Mouse (Mus musculus) thymus, adult 2 months (tissue): ENCODE measurements around the gene Mobp. TPM values are rescaled to one million over a fixed set of nuclear protein-coding genes. Genes with fewer than 3 reads are reported as not detected.

Source experiments
- DNase-seq: peaks from one replicate; pipeline ENCODE4 v3.0.0; 2021
- H3K27ac ChIP-seq: fragments of 200-500 bp; 2 replicates; pipeline ENCODE4 v1.5.1; 2012; ENCODE audit warnings: low read length, control low read depth; ENCODE audit not compliant: control insufficient read depth, insufficient read depth
- H3K27me3 ChIP-seq: fragments of 200-500 bp; 2 replicates; pipeline ENCODE4 v1.6.1; 2012; ENCODE audit warnings: mild to moderate bottlenecking, low read length, moderate library complexity, mixed read lengths; ENCODE audit not compliant: control insufficient read depth, insufficient read depth
- H3K36me3 ChIP-seq: fragments of 200-500 bp; 2 replicates; pipeline ENCODE4 v1.6.1; 2012; ENCODE audit warnings: mild to moderate bottlenecking, low read length, moderate library complexity; ENCODE audit not compliant: control insufficient read depth, insufficient read depth
- H3K4me1 ChIP-seq: fragments of 200-500 bp; replicated peaks from 2 replicates; pipeline ENCODE4 v1.6.1; 2012; ENCODE audit warnings: low read length; ENCODE audit not compliant: control insufficient read depth, insufficient read depth
- H3K4me3 ChIP-seq: fragments of 200-500 bp; 2 replicates; pipeline ENCODE4 v1.5.1; 2012; ENCODE audit warnings: mild to moderate bottlenecking, low read length, control low read depth, moderate library complexity; ENCODE audit not compliant: control insufficient read depth, insufficient read depth
- CTCF ChIP-seq: fragments of 200-500 bp; IDR thresholded peaks from 2 replicates; pipeline ENCODE4 v1.5.1; 2012; ENCODE audit warnings: mild to moderate bottlenecking, control low read depth, low read length, moderate library complexity, borderline replicate concordance; ENCODE audit not compliant: control insufficient read depth, poor library complexity, insufficient read depth; ENCODE audit errors: extremely low read depth
- POLR2A ChIP-seq: fragments of 200-500 bp; IDR thresholded peaks from 2 replicates; pipeline ENCODE4 v1.6.1; 2012; ENCODE audit warnings: mild to moderate bottlenecking, low read length, control low read depth, moderate library complexity; ENCODE audit not compliant: control insufficient read depth, poor library complexity, insufficient read depth; ENCODE audit errors: extremely low read depth
- WGBS: fragments of 180-500 bp; shearing (Covaris S2); methylation state at CpG from one replicate; pipeline ENCODE4 v1.1.7; 2018; 5-methylcytosine and 5-hydroxymethylcytosine counted together
- polyA plus RNA-seq: library from polyadenylated mRNA; depleted of rRNA; stranded (reverse); fragments of >200 nt; gene quantifications from 2 replicates; pipeline ENCODE4 v1.2.3, GENCODE M21; 2012

Gene Mobp
- polyA plus RNA-seq, 1 experiment = not detected

DNA sequence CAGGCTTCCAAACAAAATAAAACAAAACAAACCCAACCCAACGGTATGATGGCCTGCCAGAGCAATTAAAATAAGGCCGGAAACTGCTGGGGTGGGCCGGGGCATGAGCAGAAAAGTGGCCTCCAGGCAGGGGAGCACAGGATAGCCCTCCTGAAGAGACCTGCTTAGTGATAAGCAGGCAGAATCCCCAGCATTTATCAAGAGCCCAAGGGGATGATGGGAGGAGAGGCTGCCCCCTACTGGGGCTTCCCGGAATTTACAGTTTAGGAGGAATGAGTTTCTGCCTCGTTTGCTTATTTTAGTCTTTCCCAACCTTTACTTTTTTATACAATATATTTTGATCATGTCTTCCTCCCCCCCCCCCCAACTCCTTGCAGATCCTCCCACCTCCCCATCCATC, 37.3 kb downstream of the Mobp start:
- Histone ChIP-seq H3K4me3 (no peak overlapping the region), H3K27me3 (no peaks in the 10 kb centered on the region), H3K36me3 (no peaks in the 10 kb centered on the region), H3K27ac (no peak overlapping the region), H3K4me1 (peaks cover 7% of the 10 kb centered on the region)
- 82% methylated on average over 5 of the region's 5 CpGs for WGBS
- DNase-seq = peak; percentile 20
- TF ChIP-seq POLR2A (no peak), CTCF (no peak)

DNA sequence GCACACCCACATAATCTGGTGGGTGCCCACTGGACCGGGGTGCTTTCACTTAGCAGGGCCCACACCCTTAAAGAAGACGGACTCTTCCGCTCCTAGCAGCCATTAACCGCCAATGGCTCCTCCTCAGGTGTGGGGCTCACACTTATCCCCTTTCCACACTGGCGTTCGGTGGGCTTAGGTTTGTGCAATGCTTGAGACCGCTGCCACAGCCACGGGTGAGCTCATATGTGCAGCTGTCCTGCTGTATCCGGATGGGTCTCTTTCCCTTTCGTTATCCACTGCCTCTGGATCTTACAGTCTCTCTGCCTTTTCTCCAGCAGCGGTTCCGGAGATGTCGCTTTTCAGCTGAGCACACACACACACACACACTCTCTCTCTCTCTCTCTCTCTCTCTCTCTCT, 41.4 kb downstream of the Mobp start:
- Histone ChIP-seq H3K4me3 (peak overlapping the region; percentile 33), H3K4me1 (peaks cover 7% of the 10 kb centered on the region), H3K36me3 (no peaks in the 10 kb centered on the region), H3K27me3 (no peaks in the 10 kb centered on the region), H3K27ac (no peak overlapping the region)
- TF ChIP-seq POLR2A (no peak), CTCF (no peak)
- DNase-seq = no peak
- WGBS = 33% methylated on average over 13 of the region's 13 CpGs

DNA sequence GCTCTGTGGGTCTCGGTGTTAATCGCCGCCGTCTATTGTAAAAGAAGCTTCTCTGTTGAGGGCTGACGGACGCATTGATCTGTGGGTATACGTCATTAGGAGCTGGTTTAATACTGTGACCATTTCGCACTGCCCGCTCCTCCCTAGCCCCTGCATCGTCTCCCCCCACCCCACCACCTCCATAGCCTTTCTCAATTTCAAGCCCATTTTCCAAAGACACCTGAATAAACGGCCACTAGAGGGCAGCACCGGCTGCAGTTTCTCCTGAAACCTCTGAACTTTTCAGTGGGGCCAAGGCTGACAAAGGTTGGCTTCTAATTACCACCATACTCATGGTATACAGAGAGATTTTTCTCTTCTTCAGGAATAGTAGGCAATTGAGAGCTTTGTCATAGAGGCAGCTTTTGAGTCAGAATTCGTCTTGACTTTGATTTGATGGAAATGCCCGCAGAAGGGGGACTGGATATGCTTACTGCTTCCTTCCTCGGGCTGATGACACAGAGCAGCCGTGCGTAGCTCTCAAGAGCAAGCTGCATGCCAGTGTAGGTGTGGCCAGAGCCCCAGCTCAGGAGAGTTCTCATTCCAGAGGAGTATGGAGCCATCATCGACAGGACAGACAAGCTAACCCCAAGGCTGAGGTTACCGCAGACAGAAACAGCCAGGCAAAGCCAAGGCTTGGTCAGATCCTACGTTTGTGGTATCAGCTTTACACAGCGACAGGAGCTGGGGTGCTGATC, 42.0 kb downstream of the Mobp start:
- TF ChIP-seq CTCF = peak; percentile 24; the same call in 1 of the 2 replicates
- TF ChIP-seq POLR2A = no peak
- DNase-seq = peak; percentile 75
- Histone ChIP-seq H3K27ac (no peak overlapping the region), H3K4me1 (peaks cover 7% of the 10 kb centered on the region), H3K36me3 (no peaks in the 10 kb centered on the region), H3K4me3 (peak overlapping the region; percentile 33), H3K27me3 (no peaks in the 10 kb centered on the region)
- WGBS = 31% methylated on average over 21 of the region's 21 CpGs

DNA sequence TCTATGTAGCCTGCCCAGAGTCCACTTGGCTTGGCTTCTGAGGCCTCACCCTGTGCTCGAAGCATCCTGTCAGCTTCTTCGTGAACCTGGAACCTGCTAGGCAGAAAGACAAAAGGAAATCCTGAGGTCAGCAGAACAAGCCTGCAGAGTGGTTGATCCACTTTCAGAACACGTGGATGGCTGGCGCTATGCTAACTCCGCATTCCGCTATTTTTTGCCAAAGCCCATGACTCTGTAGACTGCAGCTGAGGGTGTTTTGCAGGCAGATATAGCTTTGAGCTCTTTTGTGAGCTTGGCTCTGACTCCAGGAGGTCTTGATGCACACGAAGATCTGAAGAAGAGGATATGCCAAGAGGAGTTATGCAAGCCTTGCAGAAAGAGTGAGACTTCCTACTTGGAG, 43.2 kb downstream of the Mobp start:
- Histone ChIP-seq H3K36me3 (no peaks in the 10 kb centered on the region), H3K27me3 (no peaks in the 10 kb centered on the region), H3K4me1 (peaks cover 7% of the 10 kb centered on the region), H3K4me3 (no peak overlapping the region), H3K27ac (no peak overlapping the region)
- 65% methylated on average over 7 of the region's 7 CpGs for WGBS
- DNase-seq = no peak
- TF ChIP-seq CTCF (no peak), POLR2A (no peak)

DNA sequence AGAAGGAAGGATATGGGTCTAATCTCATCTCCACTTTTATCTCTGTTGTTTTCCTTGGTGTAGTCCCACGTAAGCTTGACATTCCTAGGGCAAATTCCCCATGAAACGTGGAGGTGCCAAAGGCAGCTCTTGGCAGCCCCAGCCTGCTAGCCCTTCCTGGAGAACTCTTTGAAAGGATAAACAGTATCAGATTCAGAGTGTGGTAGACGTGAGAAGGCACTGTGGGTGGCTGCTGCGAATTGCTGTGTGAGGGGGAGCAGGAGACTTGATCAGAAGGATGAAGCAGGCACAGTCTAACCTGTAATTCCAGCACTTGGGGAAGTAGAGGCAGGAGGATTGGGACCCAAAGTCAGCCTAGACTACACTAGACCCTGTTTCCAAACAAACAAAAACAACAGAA, 51.4 kb downstream of the Mobp start:
- Histone ChIP-seq H3K27ac (no peak overlapping the region), H3K4me1 (no peaks in the 10 kb centered on the region), H3K4me3 (no peak overlapping the region), H3K27me3 (no peaks in the 10 kb centered on the region), H3K36me3 (no peaks in the 10 kb centered on the region)
- 65% methylated on average over 4 of the region's 4 CpGs for WGBS
- TF ChIP-seq POLR2A = no peak
- TF ChIP-seq CTCF = no peak
- no peak for DNase-seq

DNA sequence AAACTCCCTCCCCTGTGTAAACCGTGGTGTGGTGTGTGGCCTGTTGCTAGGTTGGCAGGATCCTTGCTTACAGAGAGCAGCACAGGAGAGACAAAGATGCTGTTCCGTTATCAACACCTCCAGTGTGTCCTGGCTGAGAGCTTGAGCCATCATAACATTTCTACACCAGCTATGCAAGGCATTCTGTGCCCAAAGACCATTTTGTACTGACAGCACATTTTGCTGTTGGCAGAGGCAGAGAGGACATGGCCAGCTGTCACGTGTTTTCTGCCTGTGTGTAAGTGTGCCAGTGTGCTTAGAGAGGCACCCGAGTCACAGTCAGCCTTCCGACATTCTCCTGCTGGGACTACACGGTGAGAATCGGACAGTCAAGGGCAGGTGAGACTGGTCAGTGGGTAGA, 52.2 kb downstream of the Mobp start:
- no peak for DNase-seq
- Histone ChIP-seq H3K36me3 (no peaks in the 10 kb centered on the region), H3K4me3 (no peak overlapping the region), H3K27me3 (no peaks in the 10 kb centered on the region), H3K4me1 (no peaks in the 10 kb centered on the region), H3K27ac (no peak overlapping the region)
- TF ChIP-seq CTCF = no peak
- TF ChIP-seq POLR2A = no peak
- 81% methylated on average over 7 of the region's 7 CpGs for WGBS
